Mouse (Mus musculus) liver, postnatal 0 days (tissue): ENCODE measurements at regions not wholly inside any gene's neighbourhood (a gene's known extent, or its start where the extent isn't known, plus 50 kb on each side); places are given as distances from the start of the nearest gene placed in this dataset.

Source experiments
- ATAC-seq: fragments of 200-750 bp; cut with Nextera tagmentation; 2 replicates; pipeline ENCODE4 v1.8.0; 2017; ENCODE audit warnings: mild to moderate bottlenecking, moderate library complexity
- DNase-seq: peaks from one replicate; pipeline ENCODE4 v3.0.0-alpha.2; 2016
- H3K27ac ChIP-seq: fragments of 300-500 bp; sonication (generic); 2 replicates; pipeline ENCODE4 v1.5.1; 2014; ENCODE audit warnings: antibody characterized with exemption, moderate library complexity, mild to moderate bottlenecking, low read depth
- H3K27me3 ChIP-seq: fragments of 300-500 bp; sonication (generic); 2 replicates; pipeline ENCODE4 v1.6.1; 2014; ENCODE audit warnings: low read length, control low read depth, mixed read lengths; ENCODE audit not compliant: insufficient read depth
- H3K36me3 ChIP-seq: fragments of 300-500 bp; sonication (generic); replicated peaks from 2 replicates; pipeline ENCODE4 v1.6.1; 2014; ENCODE audit warnings: mild to moderate bottlenecking, control low read depth, low read length, moderate library complexity, mixed read lengths; ENCODE audit not compliant: insufficient read depth
- H3K4me1 ChIP-seq: fragments of 300-500 bp; sonication (generic); 2 replicates; pipeline ENCODE4 v1.6.1; 2014; ENCODE audit warnings: antibody characterized with exemption, mild to moderate bottlenecking, control low read depth; ENCODE audit not compliant: insufficient read depth
- H3K4me2 ChIP-seq: fragments of 300-500 bp; sonication (generic); 2 replicates; pipeline ENCODE4 v1.6.1; 2014; ENCODE audit warnings: low read depth, mild to moderate bottlenecking, low read length, moderate library complexity, mixed read lengths
- H3K4me3 ChIP-seq: fragments of 300-500 bp; sonication (generic); 2 replicates; pipeline ENCODE4 v1.5.1; 2014; ENCODE audit warnings: low read depth, low read length
- H3K9ac ChIP-seq: fragments of 300-500 bp; sonication (generic); replicated peaks from 2 replicates; pipeline ENCODE4 v1.6.1; 2014; ENCODE audit warnings: mild to moderate bottlenecking, moderate library complexity
- H3K9me3 ChIP-seq: fragments of 300-500 bp; sonication (generic); 2 replicates; pipeline ENCODE4 v1.6.1; 2016; ENCODE audit warnings: mild to moderate bottlenecking, control low read depth, low read length, mixed read lengths
- CTCF ChIP-seq: sonication (generic); IDR thresholded peaks from 2 replicates; pipeline ENCODE4 v1.5.1; 2016; ENCODE audit warnings: antibody characterized with exemption, low read depth
- EP300 ChIP-seq: IDR thresholded peaks from 2 replicates; pipeline ENCODE4 v1.6.1; 2016; ENCODE audit warnings: antibody characterized with exemption, low read depth, mild to moderate bottlenecking
- WGBS: fragments of 180-500 bp; shearing (Covaris S2); extraction: QIAGEN DNeasy Blood & Tissue Kit; methylation state at CpG from one replicate; pipeline ENCODE4 v1.1.7; 2014; ENCODE audit not compliant: insufficient replicate concordance; 5-methylcytosine and 5-hydroxymethylcytosine counted together

DNA sequence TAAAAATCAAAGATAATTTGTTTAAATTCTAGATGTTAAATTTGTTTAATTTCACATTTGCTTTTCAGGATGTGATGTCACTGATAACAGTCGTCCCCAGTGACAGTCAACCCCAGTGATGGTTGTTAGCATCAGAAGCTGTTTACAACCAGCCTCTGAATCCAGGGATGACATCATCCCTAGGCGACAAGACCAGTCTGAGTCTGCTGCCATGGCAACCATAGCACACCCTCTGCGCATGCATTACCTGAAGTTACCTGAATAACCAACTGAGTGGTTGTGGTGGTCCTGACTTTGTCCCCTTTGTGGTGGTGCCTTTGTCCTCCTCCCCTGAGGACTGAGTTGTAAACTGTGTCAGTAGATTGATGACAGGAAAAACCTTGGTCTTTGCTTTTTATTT lies 92.0 kb upstream of the Zfp644 start:
- ATAC-seq = no peak
- TF ChIP-seq CTCF (no peak), EP300 (no peak)
- Histone ChIP-seq H3K36me3 (no peaks in the 10 kb centered on the region), H3K27ac (no peak overlapping the region), H3K9me3 (no peaks in the 10 kb centered on the region), H3K9ac (no peak overlapping the region), H3K27me3 (no peaks in the 10 kb centered on the region), H3K4me3 (no peak overlapping the region), H3K4me1 (peaks cover 3% of the 10 kb centered on the region; the same call in 1 of the 2 replicates), H3K4me2 (no peak overlapping the region)
- WGBS = 43% methylated on average over 3 of the region's 3 CpGs
- no peak for DNase-seq

DNA sequence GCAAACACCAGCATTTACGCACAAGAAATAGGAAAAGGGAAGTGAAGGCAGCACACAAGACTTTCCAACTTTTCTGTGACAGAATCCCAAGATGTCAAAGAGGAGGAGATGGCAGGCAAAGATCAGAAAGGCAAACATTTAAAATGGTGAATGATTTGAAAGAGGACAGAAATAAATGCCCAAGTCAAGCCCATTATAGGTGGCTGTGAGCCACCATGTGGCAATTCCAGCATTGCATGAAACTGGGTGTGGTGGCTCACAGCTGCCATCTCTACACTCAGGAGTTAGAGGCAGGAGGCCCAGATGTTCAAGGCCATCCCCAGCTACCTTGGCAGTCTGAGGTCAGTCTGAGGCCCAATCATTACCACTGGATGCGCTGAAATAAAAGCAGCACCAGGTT lies 88.0 kb upstream of the Zfp644 start:
- DNase-seq = no peak
- Histone ChIP-seq H3K27ac (no peak overlapping the region), H3K36me3 (no peaks in the 10 kb centered on the region), H3K9ac (no peak overlapping the region), H3K9me3 (no peaks in the 10 kb centered on the region), H3K27me3 (no peaks in the 10 kb centered on the region), H3K4me3 (no peak overlapping the region), H3K4me1 (peaks cover 6% of the 10 kb centered on the region; the same call in 1 of the 2 replicates), H3K4me2 (no peak overlapping the region)
- 56% methylated on average over 2 of the region's 2 CpGs for WGBS
- ATAC-seq = no peak
- 0 out of 2 replicates have a peak, but pooled peaks have one; percentile 20 for TF ChIP-seq CTCF
- no peak for TF ChIP-seq EP300

DNA sequence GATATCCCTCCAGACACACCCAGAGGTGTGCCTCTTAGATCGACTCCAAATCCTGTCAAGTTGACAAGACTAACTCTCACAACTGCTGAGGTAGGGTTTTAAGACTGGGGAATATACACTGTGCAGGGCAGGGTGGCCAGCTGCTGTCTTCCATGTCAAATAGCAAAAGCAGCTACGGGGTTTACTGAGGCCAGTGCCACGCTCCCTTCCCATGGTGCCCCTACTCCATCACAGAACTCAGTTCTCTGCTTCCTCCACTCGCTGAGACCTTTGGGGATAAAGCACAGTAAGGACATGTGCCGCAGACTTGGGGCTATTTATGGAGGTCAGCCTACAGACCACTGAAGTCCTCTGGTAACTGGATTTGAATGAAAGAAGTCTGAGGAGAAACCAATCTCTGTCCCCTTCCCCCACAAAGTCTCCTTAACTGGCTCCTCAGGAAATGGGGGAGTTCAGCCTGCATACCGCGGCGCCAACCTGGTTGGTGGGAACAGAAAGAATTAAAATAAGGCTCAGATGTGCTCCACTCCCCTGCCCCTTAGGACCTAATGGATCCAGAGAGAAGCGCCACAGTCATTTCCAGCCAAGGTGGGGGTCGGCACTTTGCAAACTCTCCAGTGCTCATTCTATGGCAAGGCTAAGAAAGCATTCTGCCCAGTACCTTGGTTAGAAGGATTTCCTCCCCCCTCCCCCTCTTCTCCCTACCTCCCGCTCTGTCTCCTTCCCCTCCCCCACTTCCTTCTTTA lies 87.0 kb upstream of the Zfp644 start:
- no peak for DNase-seq
- Histone ChIP-seq H3K27me3 (no peaks in the 10 kb centered on the region), H3K4me3 (no peak overlapping the region), H3K27ac (no peak overlapping the region), H3K36me3 (no peaks in the 10 kb centered on the region), H3K9ac (no peak overlapping the region), H3K4me1 (peaks cover 6% of the 10 kb centered on the region; the same call in 1 of the 2 replicates), H3K4me2 (peak overlapping the region; percentile 45), H3K9me3 (no peaks in the 10 kb centered on the region)
- ATAC-seq = no peak
- TF ChIP-seq EP300 = no peak
- no peak for TF ChIP-seq CTCF
- WGBS = 18% methylated on average over 11 of the region's 11 CpGs

DNA sequence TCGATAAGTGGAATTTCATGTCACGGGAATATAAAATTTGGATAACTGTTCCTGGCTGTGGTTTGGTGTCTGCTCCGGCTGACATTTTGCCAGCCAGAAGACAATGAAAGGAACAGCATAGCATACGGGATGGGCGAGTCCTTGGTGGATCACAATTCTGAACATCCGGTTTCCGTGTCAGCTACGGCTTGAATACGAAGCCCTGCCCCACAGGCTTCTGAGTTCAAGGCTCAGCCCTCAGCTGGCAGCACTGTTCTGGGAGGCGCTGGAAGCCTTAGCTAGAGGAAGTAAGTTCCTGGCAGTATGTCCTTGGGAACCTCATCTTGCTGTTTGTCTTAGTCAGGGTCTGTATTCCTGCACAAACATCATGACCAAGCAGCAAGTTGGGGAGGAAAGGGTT lies 83.7 kb upstream of the Zfp644 start:
- H3K4me1 ChIP-seq = peaks cover 6% of the 10 kb centered on the region; the same call in 1 of the 2 replicates
- TF ChIP-seq EP300 (no peak), CTCF (no peak)
- H3K27ac ChIP-seq = no peak overlapping the region
- no peak overlapping the region for H3K9ac ChIP-seq
- no peak for ATAC-seq
- no peak for DNase-seq
- no peaks in the 10 kb centered on the region for H3K9me3 ChIP-seq
- 89% methylated on average over 10 of the region's 10 CpGs for WGBS
- no peaks in the 10 kb centered on the region for H3K36me3 ChIP-seq
- H3K4me3 ChIP-seq = no peak overlapping the region
- no peak overlapping the region for H3K4me2 ChIP-seq
- H3K27me3 ChIP-seq = no peaks in the 10 kb centered on the region

DNA sequence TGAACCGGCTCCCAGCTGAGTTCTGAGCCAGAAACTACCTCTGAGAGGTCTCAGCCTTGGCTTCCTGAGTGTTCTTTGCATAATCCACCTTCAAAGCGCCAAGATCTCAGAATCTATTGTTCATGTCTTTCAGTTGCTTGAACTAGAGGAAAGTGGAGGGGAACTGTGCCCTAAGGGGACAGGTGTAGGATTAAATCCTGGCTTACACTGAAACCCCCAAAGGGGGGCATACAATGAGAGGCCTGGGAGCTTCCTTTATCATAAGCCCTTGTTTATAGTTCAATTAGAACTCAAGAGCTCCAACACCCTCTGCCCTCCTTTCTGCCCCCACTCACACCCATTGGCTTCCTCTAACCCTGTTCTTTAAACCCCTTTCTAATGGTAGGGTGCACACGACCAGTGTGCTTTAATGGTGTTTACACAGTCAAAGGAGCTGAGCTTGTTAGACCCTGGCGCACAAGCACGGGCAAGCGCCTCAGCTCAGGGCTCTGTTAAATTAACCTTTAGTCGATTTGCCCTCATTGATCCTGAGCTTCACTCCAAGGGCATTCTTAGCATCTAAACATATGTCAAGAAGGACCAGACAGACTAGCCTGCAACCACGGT lies 81.2 kb upstream of the Zfp644 start:
- Histone ChIP-seq H3K4me3 (no peak overlapping the region), H3K4me1 (no peaks in the 10 kb centered on the region), H3K9ac (no peak overlapping the region), H3K27ac (no peak overlapping the region), H3K36me3 (no peaks in the 10 kb centered on the region), H3K27me3 (no peaks in the 10 kb centered on the region), H3K4me2 (no peak overlapping the region), H3K9me3 (no peaks in the 10 kb centered on the region)
- DNase-seq = no peak
- no peak for TF ChIP-seq CTCF
- no peak for TF ChIP-seq EP300
- WGBS = 55% methylated on average over 8 of the region's 8 CpGs
- no peak for ATAC-seq

DNA sequence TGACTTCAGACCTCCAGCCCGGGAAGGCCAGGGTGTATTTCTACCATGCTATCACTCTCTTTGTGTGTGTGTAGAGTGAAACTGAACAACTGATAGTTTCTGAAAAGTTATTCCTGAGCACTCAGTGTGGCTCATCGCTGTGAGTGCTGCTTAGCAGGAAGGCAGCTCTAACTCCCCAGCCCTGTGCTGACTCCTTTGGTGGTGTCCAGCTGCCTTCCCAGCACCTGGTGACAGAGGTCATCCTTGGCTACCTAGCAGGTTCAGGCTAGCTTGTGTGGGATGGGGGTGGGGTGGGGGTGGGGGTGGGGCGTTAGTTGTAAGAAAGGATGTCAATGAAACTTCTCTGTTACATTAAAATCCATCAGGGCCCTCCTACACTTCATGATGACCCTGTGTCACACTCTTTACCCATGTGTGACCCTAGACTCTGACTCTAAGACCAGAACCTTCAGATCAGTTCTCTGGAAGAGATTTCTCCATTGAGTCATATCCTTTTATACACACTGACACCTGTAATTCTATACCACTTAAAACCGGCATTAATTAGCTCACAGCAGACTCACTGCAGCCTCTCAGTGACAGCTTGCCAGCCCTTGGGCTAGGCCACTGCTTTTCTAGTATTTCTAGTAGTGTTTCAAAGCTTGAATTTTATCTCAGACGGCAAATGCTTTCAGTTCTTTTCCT lies 78.1 kb upstream of the Zfp644 start:
- Histone ChIP-seq H3K4me1 (no peaks in the 10 kb centered on the region), H3K4me3 (no peak overlapping the region), H3K9ac (no peak overlapping the region), H3K27me3 (no peaks in the 10 kb centered on the region), H3K4me2 (no peak overlapping the region), H3K9me3 (no peaks in the 10 kb centered on the region), H3K27ac (no peak overlapping the region), H3K36me3 (no peaks in the 10 kb centered on the region)
- TF ChIP-seq CTCF (no peak), EP300 (no peak)
- DNase-seq (no peak), ATAC-seq (no peak)
- WGBS = 59% methylated on average over 5 of the region's 5 CpGs
